Mouse (Mus musculus) hindbrain, embryonic 13.5 days (tissue): ENCODE measurements around the gene Rtel1. TPM values are rescaled to one million over a fixed set of nuclear protein-coding genes. Genes with fewer than 3 reads are reported as not detected.

Source experiments
- ATAC-seq: fragments of 200-750 bp; cut with Nextera tagmentation; 2 replicates; pipeline ENCODE4 v1.8.0; 2017; ENCODE audit warnings: moderate TSS enrichment; ENCODE audit not compliant: low FRiP score
- H3K27ac ChIP-seq: fragments of 300-500 bp; sonication (generic); 2 replicates; pipeline ENCODE4 v1.5.1; 2015; ENCODE audit warnings: inconsistent platforms, mild to moderate bottlenecking, moderate library complexity
- H3K27me3 ChIP-seq: fragments of 300-500 bp; sonication (generic); 2 replicates; pipeline ENCODE4 v1.6.1; 2015; ENCODE audit warnings: mild to moderate bottlenecking, inconsistent platforms
- H3K36me3 ChIP-seq: fragments of 300-500 bp; sonication (generic); 2 replicates; pipeline ENCODE4 v1.6.1; 2015; ENCODE audit warnings: mild to moderate bottlenecking, inconsistent platforms
- H3K4me1 ChIP-seq: fragments of 300-500 bp; sonication (generic); replicated peaks from 2 replicates; pipeline ENCODE4 v1.6.1; 2015; ENCODE audit warnings: inconsistent platforms
- H3K4me2 ChIP-seq: fragments of 300-500 bp; sonication (generic); 2 replicates; pipeline ENCODE4 v1.6.1; 2015; ENCODE audit warnings: inconsistent platforms, mild to moderate bottlenecking, moderate library complexity
- H3K4me3 ChIP-seq: fragments of 300-500 bp; sonication (generic); 2 replicates; pipeline ENCODE4 v1.5.1; 2015; ENCODE audit warnings: mild to moderate bottlenecking, inconsistent platforms
- H3K9ac ChIP-seq: fragments of 300-500 bp; sonication (generic); 2 replicates; pipeline ENCODE4 v1.6.1; 2015; ENCODE audit warnings: mild to moderate bottlenecking, inconsistent platforms
- H3K9me3 ChIP-seq: fragments of 300-500 bp; sonication (generic); 2 replicates; pipeline ENCODE4 v1.6.1; 2016; ENCODE audit warnings: inconsistent platforms
- WGBS: fragments of 180-500 bp; shearing (Covaris S2); methylation state at CpG from one replicate; pipeline ENCODE4 v1.1.7; 2015; 5-methylcytosine and 5-hydroxymethylcytosine counted together
- polyA plus RNA-seq: library from polyadenylated mRNA; unstranded; fragments of >200 nt; fragmentation: Nextera tagmentation; extraction: Ambion mirVana; gene quantifications from 2 replicates; pipeline ENCODE4 v1.2.1, GENCODE M21; 2015

The Rtel1 gene
- polyA plus RNA-seq, 1 experiment from 2014 or later = 35.1 TPM

DNA sequence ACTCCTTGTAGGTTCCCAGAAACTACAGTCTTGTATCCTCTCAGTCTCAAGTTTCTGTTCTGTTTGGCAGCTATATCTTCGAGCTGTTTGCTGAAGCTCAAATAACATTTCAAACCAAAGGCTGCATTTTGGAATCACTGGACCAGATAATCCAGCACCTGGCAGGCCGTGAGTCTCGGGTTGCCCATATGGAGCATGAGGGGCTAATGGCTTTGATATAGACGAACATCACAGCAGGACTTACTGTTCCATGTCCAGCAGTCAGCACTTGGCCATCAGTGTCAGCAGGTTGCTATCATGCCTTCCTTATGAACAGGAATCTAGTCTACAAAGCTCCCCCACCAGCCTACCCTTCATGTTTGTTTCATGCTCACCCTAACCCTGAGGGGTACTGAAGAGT, 20.9 kb downstream of the Rtel1 start:
- Histone ChIP-seq H3K4me1 (no peaks in the 10 kb centered on the region), H3K36me3 (peaks cover 86% of the 10 kb centered on the region), H3K4me2 (no peak overlapping the region), H3K27ac (no peak overlapping the region), H3K4me3 (no peak overlapping the region), H3K27me3 (no peaks in the 10 kb centered on the region), H3K9me3 (no peaks in the 10 kb centered on the region), H3K9ac (no peak overlapping the region)
- ATAC-seq = no peak
- 86% methylated on average over 4 of the region's 4 CpGs for WGBS

DNA sequence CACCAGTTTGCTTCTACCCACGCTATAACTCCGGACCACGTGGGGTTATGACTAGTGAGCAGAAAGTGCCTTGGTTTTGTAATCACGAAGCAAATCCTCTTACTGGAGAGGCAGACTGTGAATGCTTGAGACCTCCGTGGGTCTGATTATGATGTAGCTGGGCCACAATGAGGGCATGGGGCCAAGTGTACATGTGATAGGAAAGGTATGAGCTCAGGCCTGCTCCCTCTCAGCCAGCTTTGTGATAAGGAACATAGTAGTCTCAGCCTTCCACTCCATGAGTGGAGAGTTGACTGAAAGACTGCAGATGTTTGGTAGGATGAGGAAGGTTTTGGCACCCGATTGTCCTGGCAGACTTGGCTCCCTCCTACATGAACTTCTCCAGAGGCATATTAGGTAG, 23.2 kb downstream of the Rtel1 start:
- WGBS = 95% methylated on average over 6 of the region's 6 CpGs
- Histone ChIP-seq H3K9me3 (no peaks in the 10 kb centered on the region), H3K4me2 (no peak overlapping the region), H3K27me3 (no peaks in the 10 kb centered on the region), H3K4me1 (no peaks in the 10 kb centered on the region), H3K27ac (no peak overlapping the region), H3K9ac (no peak overlapping the region), H3K4me3 (no peak overlapping the region), H3K36me3 (peaks cover 86% of the 10 kb centered on the region)
- no peak for ATAC-seq

DNA sequence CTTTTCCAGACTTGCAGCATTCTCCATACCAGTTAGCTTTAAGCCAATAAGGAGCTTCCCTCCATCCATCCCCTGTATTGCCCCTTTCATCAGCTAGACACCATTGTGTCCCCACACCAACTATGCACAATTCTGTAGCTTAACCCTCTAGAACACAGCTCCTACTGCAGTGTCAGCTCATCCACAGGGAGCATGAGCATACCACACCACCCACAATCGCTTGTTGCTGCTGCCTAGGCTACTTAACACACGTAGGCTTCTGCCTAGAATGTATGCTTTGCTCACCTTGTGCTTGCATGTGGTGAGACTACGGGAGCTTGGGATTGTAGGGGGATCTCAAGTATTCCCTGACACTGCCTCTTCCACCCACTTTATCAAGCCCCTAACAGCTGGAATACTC, 37.2 kb downstream of the Rtel1 start:
- no peak overlapping the region for H3K4me3 ChIP-seq
- H3K9me3 ChIP-seq = no peaks in the 10 kb centered on the region
- no peaks in the 10 kb centered on the region for H3K27me3 ChIP-seq
- no peak overlapping the region for H3K4me2 ChIP-seq
- 80% methylated on average over 3 of the region's 3 CpGs for WGBS
- H3K36me3 ChIP-seq = peaks cover 97% of the 10 kb centered on the region
- H3K9ac ChIP-seq = no peak overlapping the region
- no peak for ATAC-seq
- no peaks in the 10 kb centered on the region for H3K4me1 ChIP-seq
- no peak overlapping the region; the same call in 1 of the 2 replicates for H3K27ac ChIP-seq

DNA sequence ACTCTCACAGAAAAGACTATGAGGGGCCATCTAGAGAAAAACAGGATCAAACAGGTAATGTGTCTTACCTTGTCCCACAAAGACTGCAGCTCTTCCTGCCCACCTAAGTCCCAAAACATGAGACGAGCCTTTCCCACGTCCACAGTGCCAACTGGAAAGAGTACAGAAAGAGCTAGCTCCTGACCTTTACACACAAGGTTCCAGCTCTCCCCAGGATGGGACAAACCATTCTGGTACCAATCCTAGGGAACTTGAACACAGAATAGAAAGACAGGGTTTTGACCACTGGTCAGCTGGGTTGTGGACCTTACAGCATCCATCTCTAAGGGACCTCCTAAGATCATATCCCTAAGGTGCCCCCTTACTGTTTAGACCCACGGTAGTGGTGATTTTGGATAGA, 44.4 kb downstream of the Rtel1 start:
- H3K4me2 ChIP-seq = peak overlapping the region; percentile 96
- H3K27ac ChIP-seq = no peak overlapping the region
- ATAC-seq = no peak
- peak overlapping the region; percentile 95 for H3K9ac ChIP-seq
- peak overlapping the region; percentile 69 for H3K4me3 ChIP-seq
- 89% methylated on average over 3 of the region's 3 CpGs for WGBS
- H3K4me1 ChIP-seq = peaks cover 44% of the 10 kb centered on the region
- no peaks in the 10 kb centered on the region for H3K9me3 ChIP-seq
- no peaks in the 10 kb centered on the region for H3K27me3 ChIP-seq
- peaks cover 39% of the 10 kb centered on the region for H3K36me3 ChIP-seq

DNA sequence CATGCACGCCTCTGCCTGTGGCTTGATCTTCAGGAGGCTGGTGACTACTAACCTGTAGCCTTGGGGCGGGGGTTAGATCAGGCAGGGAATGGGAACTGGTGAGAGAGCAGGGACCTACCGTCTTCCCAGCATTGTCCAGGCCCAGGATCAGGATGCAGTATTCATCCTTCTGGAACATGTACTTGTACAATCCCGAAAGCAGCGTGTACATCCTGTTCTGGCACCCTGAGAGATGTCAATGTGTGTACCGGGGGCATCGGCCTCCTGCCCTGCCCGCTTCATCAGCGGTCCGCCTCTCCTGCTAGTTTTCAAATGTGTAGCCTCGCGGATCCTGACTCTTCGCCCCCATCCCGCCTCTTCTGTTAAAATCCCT, 44.9 kb downstream of the Rtel1 start:
- peak overlapping the region; percentile 96 for H3K4me2 ChIP-seq
- H3K9me3 ChIP-seq = no peaks in the 10 kb centered on the region
- 13% methylated on average over 14 of the region's 14 CpGs for WGBS
- peak overlapping the region; percentile 95 for H3K9ac ChIP-seq
- peaks cover 49% of the 10 kb centered on the region for H3K4me1 ChIP-seq
- peak; percentile 12; the same call in 1 of the 2 replicates for ATAC-seq
- H3K27me3 ChIP-seq = no peaks in the 10 kb centered on the region
- H3K27ac ChIP-seq = peak overlapping the region; percentile 93
- peaks cover 39% of the 10 kb centered on the region for H3K36me3 ChIP-seq
- H3K4me3 ChIP-seq = peak overlapping the region; percentile 69

DNA sequence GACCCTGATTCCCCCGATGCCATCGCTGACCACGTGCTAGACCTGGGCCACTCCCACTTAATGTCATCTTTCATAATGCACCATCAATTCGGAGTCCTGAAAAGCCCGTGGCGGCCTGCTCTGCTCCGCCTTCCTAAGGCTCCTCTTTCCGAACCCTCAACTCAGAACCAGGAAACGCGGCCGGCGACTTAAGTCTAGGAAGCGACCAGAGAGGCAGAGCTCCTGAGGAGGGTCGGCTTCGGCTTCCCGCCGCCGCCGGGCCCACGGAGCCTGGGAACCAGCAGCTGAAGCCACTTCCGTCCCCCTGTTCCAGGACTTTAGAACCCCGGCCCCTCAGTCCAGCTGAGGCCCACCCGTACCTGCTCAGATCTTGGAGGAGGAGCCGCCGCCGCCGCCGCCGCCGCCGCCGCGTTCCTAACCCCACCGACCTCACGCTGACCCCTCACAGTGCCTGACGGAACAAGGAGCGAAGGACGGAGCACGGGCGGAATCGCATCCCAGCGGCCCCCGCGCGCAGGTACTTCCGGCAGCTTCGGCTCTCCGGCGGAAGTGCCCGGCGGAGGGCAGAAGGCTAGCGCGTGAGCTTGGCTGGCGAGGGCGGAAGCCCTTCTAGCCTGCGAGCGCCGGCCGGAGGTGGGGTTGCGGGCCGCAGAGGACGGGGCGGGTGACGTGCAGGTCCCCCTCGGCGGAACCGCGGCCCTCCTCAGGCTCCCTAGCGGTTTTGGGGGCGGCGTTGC, 45.5 kb downstream of the Rtel1 start, which contains the start of the genes Zgpat and Arfrp1:
Gene Zgpat, plus strand, starts transcription at position 69 of the 737 bp plus-strand sequence.
Gene Arfrp1, minus strand, starts transcription at position 545 of the 737 bp plus-strand sequence.
- H3K9ac ChIP-seq = peak within 1 kb of the TSS; percentile 95
- H3K9me3 ChIP-seq = no peaks in the 10 kb centered on the region
- peak within 1 kb of the TSS; percentile 93 for H3K27ac ChIP-seq
- peak; percentile 92 for ATAC-seq
- H3K4me2 ChIP-seq = peak within 1 kb of the TSS; percentile 96
- H3K4me3 ChIP-seq = peak within 1 kb of the TSS; percentile 69
- H3K4me1 ChIP-seq = peaks cover 49% of the 10 kb centered on the region
- peaks cover 39% of the 10 kb centered on the region for H3K36me3 ChIP-seq
- WGBS = under 1% methylated on average over 71 of the region's 71 CpGs
- H3K27me3 ChIP-seq = no peaks in the 10 kb centered on the region

DNA sequence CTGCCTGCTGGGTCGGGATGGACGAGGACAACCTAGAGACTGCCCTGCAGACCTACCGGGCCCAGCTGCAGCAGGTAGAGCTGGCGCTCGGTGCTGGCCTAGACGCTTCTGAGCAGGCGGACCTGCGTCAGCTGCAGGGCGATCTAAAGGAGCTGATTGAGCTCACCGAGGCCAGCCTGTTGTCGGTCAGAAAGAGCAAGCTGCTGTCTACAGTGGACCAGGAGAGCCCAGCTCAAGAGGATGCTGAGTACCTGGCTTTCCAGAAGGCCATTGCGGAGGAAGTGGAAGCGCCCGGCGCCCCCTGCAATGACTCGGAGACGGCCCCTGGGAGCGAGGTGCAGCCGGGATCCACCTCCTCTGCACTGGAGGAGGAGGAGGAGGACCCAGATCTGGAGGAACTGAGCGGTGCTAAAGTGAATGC, 46.1 kb downstream of the Rtel1 start:
- H3K36me3 ChIP-seq = peaks cover 39% of the 10 kb centered on the region
- H3K9ac ChIP-seq = peak overlapping the region; percentile 95
- no peaks in the 10 kb centered on the region for H3K9me3 ChIP-seq
- no peaks in the 10 kb centered on the region for H3K27me3 ChIP-seq
- ATAC-seq = peak; percentile 73
- H3K4me2 ChIP-seq = peak overlapping the region; percentile 96
- peaks cover 49% of the 10 kb centered on the region for H3K4me1 ChIP-seq
- peak overlapping the region; percentile 69 for H3K4me3 ChIP-seq
- peak overlapping the region; percentile 93 for H3K27ac ChIP-seq
- under 1% methylated on average over 20 of the region's 20 CpGs for WGBS

DNA sequence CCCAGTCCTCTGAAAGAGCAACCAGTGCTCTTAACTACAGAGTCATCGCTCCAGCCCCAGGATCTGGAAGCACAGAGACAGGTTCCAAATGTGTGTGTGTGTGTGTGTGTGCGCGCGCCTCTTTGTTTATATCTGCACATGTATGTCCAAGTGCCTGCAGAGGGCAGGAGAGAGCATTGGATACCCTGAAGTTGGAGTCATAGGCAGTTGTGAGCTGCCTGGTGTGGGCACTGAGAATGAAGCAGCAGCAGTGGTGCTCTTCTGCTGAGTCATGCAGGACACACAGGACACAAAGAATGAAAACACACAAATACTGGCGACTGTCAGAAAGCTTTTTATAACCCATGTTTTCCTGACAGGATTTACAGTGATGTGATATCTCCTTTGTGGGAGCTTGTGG, 50.5 kb downstream of the Rtel1 start:
- H3K9ac ChIP-seq = no peak overlapping the region
- no peak overlapping the region for H3K27ac ChIP-seq
- no peak overlapping the region for H3K4me2 ChIP-seq
- no peaks in the 10 kb centered on the region for H3K27me3 ChIP-seq
- H3K9me3 ChIP-seq = no peaks in the 10 kb centered on the region
- H3K4me1 ChIP-seq = peaks cover 34% of the 10 kb centered on the region
- ATAC-seq = no peak
- no peak overlapping the region for H3K4me3 ChIP-seq
- WGBS = 97% methylated on average over 5 of the region's 5 CpGs
- H3K36me3 ChIP-seq = peaks cover 26% of the 10 kb centered on the region

DNA sequence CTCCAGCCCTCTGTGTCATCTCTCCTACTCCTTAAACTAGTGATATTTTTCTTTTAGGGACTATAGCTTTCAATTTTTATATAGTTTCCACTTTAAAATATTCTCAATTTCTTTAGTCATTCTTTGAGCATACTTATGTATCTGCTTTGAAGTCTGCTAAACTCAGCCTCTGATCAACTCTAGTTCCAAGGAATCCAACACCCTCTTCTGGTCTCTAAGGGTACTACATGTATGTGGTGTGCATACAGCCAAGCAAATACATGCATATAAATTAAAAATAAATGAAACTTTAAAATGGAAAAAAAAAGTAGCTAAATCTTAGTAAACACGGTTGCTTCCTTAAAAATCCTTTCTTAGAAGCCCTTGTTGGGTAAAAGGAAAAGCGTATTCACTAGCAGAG, 56.2 kb downstream of the Rtel1 start:
- H3K4me3 ChIP-seq = no peak overlapping the region
- WGBS = 95% methylated on average over 2 of the region's 2 CpGs
- no peaks in the 10 kb centered on the region for H3K9me3 ChIP-seq
- no peak overlapping the region for H3K4me2 ChIP-seq
- no peaks in the 10 kb centered on the region for H3K27me3 ChIP-seq
- H3K36me3 ChIP-seq = peaks cover 35% of the 10 kb centered on the region
- no peak overlapping the region for H3K9ac ChIP-seq
- no peak overlapping the region for H3K27ac ChIP-seq
- ATAC-seq = no peak
- no peaks in the 10 kb centered on the region for H3K4me1 ChIP-seq

DNA sequence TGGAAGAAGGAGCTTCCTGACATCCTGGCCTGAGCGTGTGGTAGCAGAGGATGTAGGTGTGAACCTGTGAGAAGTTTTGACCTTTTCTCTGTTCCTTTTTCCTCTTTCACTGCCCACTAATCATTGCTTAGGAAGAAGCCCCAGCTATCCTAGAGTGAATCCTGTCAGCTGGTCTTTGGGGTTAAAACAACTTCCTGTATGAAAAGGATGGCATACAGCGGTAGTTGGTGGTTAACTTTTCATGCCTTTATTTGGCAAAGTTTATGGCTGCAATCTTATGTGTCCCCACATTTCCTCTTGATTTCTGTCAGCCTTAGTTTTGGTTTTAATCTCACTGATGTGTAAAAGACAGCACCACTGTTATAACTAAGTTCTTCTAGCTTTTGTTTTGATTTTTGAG, 57.7 kb downstream of the Rtel1 start:
- peaks cover 41% of the 10 kb centered on the region for H3K36me3 ChIP-seq
- H3K9ac ChIP-seq = no peak overlapping the region
- WGBS = 90% methylated on average over 2 of the region's 2 CpGs
- H3K27me3 ChIP-seq = no peaks in the 10 kb centered on the region
- H3K4me2 ChIP-seq = no peak overlapping the region
- no peaks in the 10 kb centered on the region for H3K9me3 ChIP-seq
- H3K4me1 ChIP-seq = no peaks in the 10 kb centered on the region
- no peak overlapping the region for H3K27ac ChIP-seq
- H3K4me3 ChIP-seq = no peak overlapping the region
- no peak for ATAC-seq

DNA sequence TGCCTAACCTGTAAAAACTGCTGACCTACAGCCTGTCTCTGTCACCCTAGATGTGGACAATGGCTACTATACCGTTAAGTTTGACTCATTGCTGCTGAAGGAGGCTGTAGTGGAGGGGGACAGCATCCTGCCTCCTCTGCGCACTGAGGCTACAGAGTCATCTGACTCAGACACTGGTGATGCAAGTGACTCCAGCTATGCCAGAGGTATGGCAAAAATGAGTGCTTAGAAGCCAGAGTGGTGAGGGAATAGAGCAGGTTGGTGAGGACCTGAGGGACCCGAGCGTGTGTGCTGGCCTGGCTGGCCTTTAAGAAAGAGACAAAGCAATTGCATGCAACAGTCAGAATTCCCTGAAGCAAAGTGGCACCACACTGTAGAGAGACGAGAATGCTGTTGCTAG, 59.2 kb downstream of the Rtel1 start:
- WGBS = 97% methylated on average over 5 of the region's 5 CpGs
- Histone ChIP-seq H3K36me3 (peaks cover 56% of the 10 kb centered on the region), H3K4me3 (no peak overlapping the region), H3K4me2 (no peak overlapping the region), H3K9ac (no peak overlapping the region), H3K27ac (no peak overlapping the region), H3K27me3 (no peaks in the 10 kb centered on the region), H3K9me3 (no peaks in the 10 kb centered on the region), H3K4me1 (no peaks in the 10 kb centered on the region)
- ATAC-seq = no peak

DNA sequence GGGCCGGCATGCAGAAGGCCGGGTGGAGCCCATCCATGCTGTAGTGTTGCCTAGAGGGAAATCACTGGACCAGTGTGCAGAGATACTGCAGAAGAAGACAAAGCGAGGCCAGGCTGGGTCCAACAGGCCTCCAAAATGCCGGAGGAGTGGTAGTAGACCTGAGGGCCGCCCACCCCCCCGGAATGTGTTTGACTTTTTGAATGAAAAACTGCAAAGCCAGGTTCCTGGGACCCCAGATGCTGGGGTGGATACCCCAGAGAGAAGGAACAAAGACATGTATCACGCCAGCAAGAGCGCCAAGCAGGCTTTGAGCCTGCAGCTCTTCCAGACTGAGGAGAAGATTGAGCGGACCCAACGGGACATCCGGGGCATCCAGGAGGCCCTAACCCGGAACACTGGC, 60.2 kb downstream of the Rtel1 start, which contains the start of gene Lime1:
Gene Lime1, plus strand, starts transcription at position 301 of the 400 bp plus-strand sequence.
- 94% methylated on average over 12 of the region's 12 CpGs for WGBS
- ATAC-seq = no peak
- Histone ChIP-seq H3K4me3 (no peak within 1 kb of the TSS), H3K27me3 (no peaks in the 10 kb centered on the region), H3K36me3 (peaks cover 66% of the 10 kb centered on the region), H3K4me1 (no peaks in the 10 kb centered on the region), H3K27ac (no peak within 1 kb of the TSS), H3K9ac (no peak within 1 kb of the TSS), H3K9me3 (no peaks in the 10 kb centered on the region), H3K4me2 (no peak within 1 kb of the TSS)

DNA sequence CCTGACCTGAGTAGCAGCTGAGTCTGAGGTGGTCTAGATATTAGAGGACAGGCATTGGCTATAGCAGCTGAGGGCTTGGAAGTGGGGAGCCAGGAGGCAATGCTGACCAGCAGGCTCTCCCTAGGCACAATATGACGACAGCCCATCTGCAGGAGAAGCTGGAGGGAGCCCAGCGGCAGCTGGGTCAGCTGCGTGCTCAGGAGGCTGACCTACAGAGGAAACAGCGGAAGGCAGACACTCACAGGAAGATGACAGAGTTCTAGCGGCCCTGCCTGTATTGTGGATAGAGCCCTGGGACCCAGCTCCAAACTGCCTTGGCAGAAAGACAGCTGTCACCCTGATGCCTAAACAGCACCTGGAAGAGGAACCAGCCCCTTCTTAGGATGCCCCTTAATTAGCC, 60.7 kb downstream of the Rtel1 start:
- Histone ChIP-seq H3K27ac (no peak overlapping the region), H3K27me3 (no peaks in the 10 kb centered on the region), H3K9ac (no peak overlapping the region), H3K4me2 (no peak overlapping the region), H3K36me3 (peaks cover 70% of the 10 kb centered on the region), H3K4me1 (no peaks in the 10 kb centered on the region), H3K4me3 (no peak overlapping the region), H3K9me3 (no peaks in the 10 kb centered on the region)
- WGBS = 85% methylated on average over 5 of the region's 5 CpGs
- ATAC-seq = no peak
